Mouse (Mus musculus) bone marrow macrophage, adult 2 months (primary cell): Measurements from ENCODE around the gene Cpn1.

Experiments used
- CTCF ChIP-seq: IDR thresholded peaks from 2 replicates; pipeline ENCODE4 v1.5.1; 2012; ENCODE audit warnings: low read depth, mild to moderate bottlenecking, low read length, moderate library complexity
- POLR2A ChIP-seq: IDR thresholded peaks from 2 replicates; pipeline ENCODE4 v1.6.1; 2012; ENCODE audit warnings: mild to moderate bottlenecking, low read depth, low read length, borderline replicate concordance

GRCm38 (mm10) chr19:43912775-43913486, 73.4 kb downstream of the Cpn1 start:
- no peak for TF ChIP-seq CTCF
- no peak for TF ChIP-seq POLR2A
